Mouse (Mus musculus) CH12F3 (cell line): ENCODE data around the gene Gm12888.
"Not testable (repeated sequence)": the region's sequence is repeated elsewhere in the genome, so short reads cannot be mapped to it uniquely, and the experiment has no call there.

ENCODE experiments used
- in situ Hi-C: fragments of 300-500 bp; cut with MboI; formaldehyde crosslinking; loops from 2 replicates; pipeline ENCODE4 v1.14.3; 2020; ENCODE audit warnings: low sequenced_read_pairs

Gm12888 gene

DNA sequence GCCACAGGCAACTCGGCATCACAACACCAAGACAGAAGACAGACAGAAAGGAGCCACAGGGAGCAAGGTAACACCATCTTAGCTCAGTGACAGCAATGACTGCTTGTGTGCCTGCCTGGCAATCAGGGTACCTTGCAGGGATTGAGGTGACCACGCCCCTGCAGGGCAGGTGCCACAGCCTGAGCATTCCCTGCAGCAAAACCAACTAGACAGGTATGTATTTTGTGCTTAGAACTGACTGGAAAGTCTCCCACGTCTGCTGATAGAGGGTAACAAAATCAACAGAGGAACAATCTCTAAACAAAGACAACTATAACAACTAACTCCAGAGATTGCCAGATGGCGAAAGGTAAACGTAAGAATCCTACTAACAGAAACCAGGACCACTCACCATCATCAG is at the start of gene Gm12888:
Gene Gm12888, minus strand, starts transcription at position 101 of the 400 bp plus-strand sequence.
- in situ Hi-C loops, result not testable (repeated sequence)
